Mouse (Mus musculus) midbrain, embryonic 14.5 days (tissue): ENCODE results near the gene Zc3h7a. TPM values are rescaled to one million over a fixed set of nuclear protein-coding genes. Genes with fewer than 3 reads are reported as not detected.

Experiments
- ATAC-seq: fragments of 200-750 bp; cut with Nextera tagmentation; 2 replicates; pipeline ENCODE4 v1.8.0; 2017; ENCODE audit warnings: moderate number of reproducible peaks, moderate library complexity; ENCODE audit not compliant: low FRiP score, low TSS enrichment
- DNase-seq: peaks from one replicate; pipeline ENCODE4 v3.0.0-alpha.2; 2015
- H3K27ac ChIP-seq: fragments of 300-500 bp; sonication (generic); replicated peaks from 2 replicates; pipeline ENCODE4 v1.5.1; 2014; ENCODE audit warnings: mild to moderate bottlenecking, low read depth, low read length, moderate library complexity
- H3K27me3 ChIP-seq: fragments of 300-500 bp; sonication (generic); 2 replicates; pipeline ENCODE4 v1.6.1; 2014; ENCODE audit warnings: low read length, control low read depth, mixed read lengths; ENCODE audit not compliant: control insufficient read depth, insufficient read depth
- H3K36me3 ChIP-seq: fragments of 300-500 bp; sonication (generic); 2 replicates; pipeline ENCODE4 v1.6.1; 2014; ENCODE audit warnings: low read length, control low read depth; ENCODE audit not compliant: control insufficient read depth, insufficient read depth
- H3K4me1 ChIP-seq: fragments of 300-500 bp; sonication (generic); 2 replicates; pipeline ENCODE4 v1.6.1; 2014; ENCODE audit warnings: mild to moderate bottlenecking, antibody characterized with exemption, low read length, control low read depth; ENCODE audit not compliant: control insufficient read depth, insufficient read depth
- H3K4me2 ChIP-seq: fragments of 300-500 bp; sonication (generic); 2 replicates; pipeline ENCODE4 v1.6.1; 2014; ENCODE audit warnings: mild to moderate bottlenecking, low read length, moderate library complexity
- H3K4me3 ChIP-seq: fragments of 300-500 bp; sonication (generic); replicated peaks from 2 replicates; pipeline ENCODE4 v1.5.1; 2014; ENCODE audit warnings: low read depth, low read length
- H3K9ac ChIP-seq: fragments of 300-500 bp; sonication (generic); replicated peaks from 2 replicates; pipeline ENCODE4 v1.6.1; 2014; ENCODE audit warnings: mild to moderate bottlenecking, low read length, moderate library complexity
- H3K9me3 ChIP-seq: fragments of 300-500 bp; sonication (generic); 2 replicates; pipeline ENCODE4 v1.6.1; 2016; ENCODE audit warnings: low read length, control low read depth, mixed read lengths; ENCODE audit not compliant: control insufficient read depth
- WGBS: fragments of 180-500 bp; shearing (Covaris S2); extraction: QIAGEN DNeasy Blood & Tissue Kit; methylation state at CpG from one replicate; pipeline ENCODE4 v1.1.7; 2014; 5-methylcytosine and 5-hydroxymethylcytosine counted together
- polyA plus RNA-seq: library from polyadenylated mRNA; unstranded; fragments of >200 nt; fragmentation: Nextera tagmentation; extraction: Ambion mirVana; gene quantifications from 2 replicates; pipeline ENCODE4 v1.2.1, GENCODE M21; 2014

Zc3h7a gene
- 62.6 and 80.2 TPM in 2 replicates for polyA plus RNA-seq

- H3K9ac ChIP-seq: peak within 1 kb of the TSS; percentile 74
- under 1% methylated on average over 55 of the region's 57 CpGs for WGBS
Observed at GRCm38 (mm10) chr16:11176208-11176883, at the start of gene Zc3h7a. Gene Zc3h7a, minus strand, starts transcription at chr16:11176393.

GRCm38 (mm10) chr16:11217801-11218200 is 41.6 kb upstream of the Zc3h7a start:
- Histone ChIP-seq H3K4me3 (no peak overlapping the region), H3K36me3 (peaks cover 64% of the 10 kb centered on the region), H3K4me1 (no peaks in the 10 kb centered on the region), H3K9ac (no peak overlapping the region), H3K27ac (no peak overlapping the region), H3K27me3 (no peaks in the 10 kb centered on the region), H3K4me2 (no peak overlapping the region), H3K9me3 (no peaks in the 10 kb centered on the region)
- DNase-seq (no peak), ATAC-seq (no peak)
- WGBS: 90% methylated on average over 3 of the region's 3 CpGs

More at GRCm38 (mm10) chr16:11176208-11176883, at the start of gene Zc3h7a:
- Histone ChIP-seq H3K4me3 (peak within 1 kb of the TSS; percentile 85), H3K4me1 (peaks cover 14% of the 10 kb centered on the region), H3K9me3 (no peaks in the 10 kb centered on the region), H3K36me3 (no peaks in the 10 kb centered on the region), H3K27ac (peak within 1 kb of the TSS; percentile 83), H3K27me3 (no peaks in the 10 kb centered on the region; the same call in 1 of the 2 replicates), H3K4me2 (peak within 1 kb of the TSS; percentile 82)
- DNase-seq (peak; percentile 95), ATAC-seq (peak; percentile 90)

DNA sequence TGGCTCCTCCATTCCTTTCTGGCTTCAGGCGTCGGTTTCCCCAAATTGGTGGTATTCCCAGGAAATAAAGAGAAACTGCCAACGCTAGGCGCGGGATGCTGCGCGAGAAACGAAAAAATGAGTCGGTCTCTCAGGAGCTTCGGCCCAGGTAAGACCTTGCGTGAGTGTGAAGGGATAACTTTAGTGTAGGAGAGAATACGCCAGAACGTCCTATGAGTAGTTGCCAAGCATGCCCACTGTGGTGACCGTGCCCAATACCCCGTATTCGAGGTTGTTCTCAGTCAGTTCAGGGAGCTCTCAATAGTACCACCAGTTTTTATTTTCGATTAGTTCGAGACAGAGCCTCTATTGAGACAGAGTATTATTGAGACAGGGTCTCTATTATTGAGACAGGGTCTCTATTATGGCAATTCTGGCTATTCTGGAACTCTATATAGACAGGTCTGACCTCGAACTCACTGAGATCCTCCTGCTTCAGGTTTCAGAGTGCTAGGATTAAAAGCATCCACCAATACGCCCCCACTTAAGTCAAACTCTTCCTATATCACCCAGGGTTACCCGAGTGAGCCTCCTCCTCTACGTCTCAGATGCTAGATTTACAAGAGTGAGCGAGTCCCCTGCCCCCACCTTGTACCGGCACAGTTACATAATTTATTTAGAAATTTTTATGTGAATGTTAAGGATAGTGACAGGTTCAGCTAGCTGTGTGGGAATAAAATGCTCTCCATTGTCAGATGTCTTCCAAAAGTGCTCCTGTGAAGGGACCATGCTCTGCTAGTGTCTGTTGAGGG is 27.6 kb upstream of the Zc3h7a start:
- Histone ChIP-seq H3K4me1 (peaks cover 22% of the 10 kb centered on the region), H3K27ac (peak overlapping the region; percentile 49), H3K9me3 (no peaks in the 10 kb centered on the region), H3K27me3 (no peaks in the 10 kb centered on the region), H3K9ac (peak overlapping the region; percentile 79), H3K4me2 (peak overlapping the region; percentile 83), H3K4me3 (peak overlapping the region; percentile 87), H3K36me3 (peaks cover 37% of the 10 kb centered on the region)
- no peak for DNase-seq
- peak; percentile 55; the same call in 1 of the 2 replicates for ATAC-seq
- WGBS: 9% methylated on average over 24 of the region's 24 CpGs

DNA sequence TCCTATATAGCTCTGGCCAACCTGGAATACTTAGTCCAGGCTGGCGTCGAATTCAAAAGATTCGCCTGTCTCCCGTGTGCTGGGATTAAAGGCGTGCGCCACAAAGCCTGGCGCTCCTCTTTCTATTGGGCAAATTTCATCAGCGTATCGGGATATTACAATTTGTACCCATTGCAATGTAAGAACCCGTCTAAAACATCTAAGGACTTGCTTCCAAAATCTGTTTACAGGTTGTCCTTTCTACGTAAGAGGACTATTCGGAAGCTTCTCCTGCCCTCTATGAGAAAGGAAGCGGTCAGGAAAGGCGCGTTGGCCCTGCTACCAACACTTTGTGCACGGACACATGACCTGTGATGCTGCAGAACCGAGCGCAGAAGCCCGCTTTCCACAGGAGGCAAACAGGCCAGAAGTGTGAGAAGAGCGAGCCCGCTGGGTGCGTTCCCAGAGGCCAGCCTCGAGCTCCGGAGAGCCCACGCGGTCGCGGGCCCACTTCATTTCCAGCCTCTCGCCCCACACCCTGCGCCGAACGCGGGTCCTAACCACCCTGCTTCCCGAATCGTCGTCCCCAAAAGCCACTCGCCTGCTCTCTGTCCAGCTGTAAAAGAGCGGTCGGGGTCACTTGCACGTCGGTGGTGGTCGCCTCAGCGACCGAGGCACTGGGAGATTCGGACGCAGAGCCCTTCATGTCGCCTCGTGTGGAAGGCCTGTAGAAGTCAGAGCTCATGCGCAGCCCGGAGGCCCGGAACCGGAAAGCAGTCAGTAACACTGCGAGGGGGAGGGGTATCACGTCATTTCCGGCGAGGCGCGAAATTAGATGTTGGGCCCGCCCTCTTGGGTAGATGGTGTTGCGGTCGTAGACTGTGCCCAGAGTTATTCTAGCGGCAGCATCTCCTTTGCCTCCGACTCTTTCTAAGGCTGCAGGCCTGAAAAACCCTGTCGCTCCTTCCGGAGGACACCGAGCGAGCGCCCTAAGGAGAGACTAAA is 26.7 kb upstream of the Zc3h7a start, which contains the start of gene Rsl1d1:
Rsl1d1 (minus strand) TSS at position 761 of the 984 bp plus-strand sequence.
- Histone ChIP-seq H3K4me1 (peaks cover 22% of the 10 kb centered on the region), H3K27me3 (no peaks in the 10 kb centered on the region), H3K9me3 (no peaks in the 10 kb centered on the region), H3K4me3 (peak within 1 kb of the TSS; percentile 87), H3K36me3 (peaks cover 41% of the 10 kb centered on the region), H3K4me2 (peak within 1 kb of the TSS; percentile 96), H3K9ac (peak within 1 kb of the TSS; percentile 85), H3K27ac (peak within 1 kb of the TSS; percentile 67)
- ATAC-seq: peak; percentile 99
- peak; percentile 98 for DNase-seq
- WGBS: under 1% methylated on average over 68 of the region's 68 CpGs

GRCm38 (mm10) chr16:11201740-11202394 is 25.7 kb upstream of the Zc3h7a start:
- Histone ChIP-seq H3K9ac (peak overlapping the region; percentile 85), H3K9me3 (no peaks in the 10 kb centered on the region), H3K27me3 (no peaks in the 10 kb centered on the region), H3K4me3 (peak overlapping the region; percentile 87), H3K27ac (no peak overlapping the region), H3K4me1 (peaks cover 22% of the 10 kb centered on the region), H3K4me2 (peak overlapping the region; percentile 96), H3K36me3 (peaks cover 47% of the 10 kb centered on the region)
- WGBS: 74% methylated on average over 6 of the region's 6 CpGs
- DNase-seq (no peak), ATAC-seq (no peak)

DNA sequence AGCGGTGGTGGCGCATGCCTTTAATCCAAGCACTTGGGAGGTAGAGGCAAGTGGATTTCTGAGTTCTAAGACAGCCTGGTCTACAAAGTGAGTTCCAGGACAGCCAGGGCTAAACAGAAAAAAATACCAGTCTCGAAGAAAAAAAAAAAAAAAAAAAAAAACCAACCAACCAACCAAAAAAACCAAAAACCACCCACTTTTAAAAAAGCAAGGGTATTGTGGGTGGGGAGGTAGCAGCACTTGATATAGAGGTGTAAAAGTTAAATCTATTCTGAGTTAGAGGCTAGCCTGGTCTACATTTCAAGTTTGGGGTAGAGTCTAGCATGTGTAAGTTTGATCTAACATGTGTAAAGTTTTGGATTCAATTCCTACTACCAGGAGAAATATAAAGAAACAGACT is 24.1 kb upstream of the Zc3h7a start:
- Histone ChIP-seq H3K4me3 (no peak overlapping the region), H3K36me3 (peaks cover 63% of the 10 kb centered on the region), H3K9ac (no peak overlapping the region), H3K27ac (no peak overlapping the region), H3K4me2 (no peak overlapping the region), H3K9me3 (no peaks in the 10 kb centered on the region), H3K4me1 (peaks cover 22% of the 10 kb centered on the region), H3K27me3 (no peaks in the 10 kb centered on the region)
- DNase-seq (no peak), ATAC-seq (no peak)
- WGBS: 94% methylated on average over 3 of the region's 3 CpGs

DNA sequence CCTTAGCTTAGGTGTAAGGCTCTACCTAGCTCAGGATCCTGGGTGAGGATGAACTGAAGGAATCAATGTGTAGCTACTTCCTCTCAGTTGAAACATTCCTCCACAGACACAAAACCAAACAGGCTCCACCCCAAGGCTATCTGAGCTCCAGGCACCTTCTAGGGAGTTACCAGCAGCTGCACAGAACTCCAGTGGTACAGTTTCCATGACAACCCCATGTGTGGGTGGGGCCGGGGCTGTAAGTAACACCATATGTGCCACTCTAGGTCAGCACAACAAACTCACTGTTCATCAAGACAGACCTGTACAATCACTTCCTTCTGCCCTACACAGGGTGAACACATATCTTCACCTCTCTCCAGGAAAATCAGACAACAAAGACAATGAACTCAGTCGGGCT is 22.3 kb upstream of the Zc3h7a start:
- no peak for ATAC-seq
- Histone ChIP-seq H3K27me3 (no peaks in the 10 kb centered on the region), H3K9me3 (no peaks in the 10 kb centered on the region), H3K4me3 (no peak overlapping the region), H3K4me1 (peaks cover 9% of the 10 kb centered on the region), H3K36me3 (peaks cover 81% of the 10 kb centered on the region), H3K9ac (no peak overlapping the region), H3K27ac (no peak overlapping the region), H3K4me2 (no peak overlapping the region)
- DNase-seq: no peak
- WGBS: 79% methylated on average over 2 of the region's 2 CpGs

GRCm38 (mm10) chr16:11197052-11197451 is 20.9 kb upstream of the Zc3h7a start:
- Histone ChIP-seq H3K4me3 (no peak overlapping the region), H3K27me3 (no peaks in the 10 kb centered on the region), H3K9ac (no peak overlapping the region), H3K4me2 (no peak overlapping the region), H3K36me3 (peaks cover 95% of the 10 kb centered on the region), H3K4me1 (peaks cover 6% of the 10 kb centered on the region), H3K27ac (no peak overlapping the region), H3K9me3 (no peaks in the 10 kb centered on the region)
- no peak for ATAC-seq
- WGBS: 91% methylated on average over 4 of the region's 4 CpGs
- DNase-seq: no peak
